Mouse (Mus musculus) hindbrain, embryonic 11.5 days (tissue): Measurements from ENCODE around the gene Hspb9. TPM values are rescaled to one million over a fixed set of nuclear protein-coding genes. Genes with fewer than 3 reads are reported as not detected.

Source experiments
- ATAC-seq: fragments of 200-750 bp; cut with Nextera tagmentation; 2 replicates; pipeline ENCODE4 v1.8.0; 2017; ENCODE audit warnings: mild to moderate bottlenecking, moderate TSS enrichment, moderate library complexity; ENCODE audit not compliant: low FRiP score
- DNase-seq: peaks from one replicate; pipeline ENCODE4 v3.0.0-alpha.2; 2015; ENCODE audit warnings: low spot score
- H3K27ac ChIP-seq: fragments of 300-500 bp; sonication (generic); 2 replicates; pipeline ENCODE4 v1.5.1; 2014; ENCODE audit warnings: mild to moderate bottlenecking, low read depth, low read length
- H3K27me3 ChIP-seq: fragments of 300-500 bp; sonication (generic); 2 replicates; pipeline ENCODE4 v1.6.1; 2014; ENCODE audit warnings: mild to moderate bottlenecking, low read length, moderate library complexity, mixed read lengths; ENCODE audit not compliant: control insufficient read depth, insufficient read depth
- H3K36me3 ChIP-seq: fragments of 300-500 bp; sonication (generic); 2 replicates; pipeline ENCODE4 v1.6.1; 2014; ENCODE audit warnings: mild to moderate bottlenecking, low read length, moderate library complexity, mixed read lengths; ENCODE audit not compliant: control insufficient read depth, insufficient read depth
- H3K4me1 ChIP-seq: fragments of 300-500 bp; sonication (generic); replicated peaks from 2 replicates; pipeline ENCODE4 v1.6.1; 2014; ENCODE audit warnings: low read length, mixed read lengths; ENCODE audit not compliant: control insufficient read depth, insufficient read depth
- H3K4me2 ChIP-seq: fragments of 300-500 bp; sonication (generic); replicated peaks from 2 replicates; pipeline ENCODE4 v1.6.1; 2014; ENCODE audit warnings: mild to moderate bottlenecking, low read depth, low read length
- H3K4me3 ChIP-seq: fragments of 300-500 bp; sonication (generic); 2 replicates; pipeline ENCODE4 v1.5.1; 2014; ENCODE audit warnings: low read depth, low read length
- H3K9ac ChIP-seq: fragments of 300-500 bp; sonication (generic); 2 replicates; pipeline ENCODE4 v1.6.1; 2014; ENCODE audit warnings: low read depth, low read length
- H3K9me3 ChIP-seq: fragments of 300-500 bp; sonication (generic); 2 replicates; pipeline ENCODE4 v1.6.1; 2016; ENCODE audit warnings: low read length; ENCODE audit not compliant: control insufficient read depth
- WGBS: fragments of 180-500 bp; shearing (Covaris S2); extraction: QIAGEN DNeasy Blood & Tissue Kit; methylation state at CpG from one replicate; pipeline ENCODE4 v1.1.7; 2014; 5-methylcytosine and 5-hydroxymethylcytosine counted together
- polyA plus RNA-seq: library from polyadenylated mRNA; unstranded; fragments of >200 nt; fragmentation: Nextera tagmentation; extraction: Ambion mirVana; gene quantifications from 2 replicates; pipeline ENCODE4 v1.2.1, GENCODE M21; 2014

Gene Hspb9
- polyA plus RNA-seq: 0.50 and 0.82 TPM in 2 replicates

GRCm38 (mm10) chr11:100713735-100714533 is at the start of gene Hspb9:
TSS of gene Hspb9 (plus strand) at chr11:100713850.
- peaks cover 7% of the 10 kb centered on the region; the same call in 1 of the 2 replicates for H3K36me3 ChIP-seq
- 3% methylated on average over 38 of the region's 38 CpGs for WGBS
- no peak for ATAC-seq

DNA sequence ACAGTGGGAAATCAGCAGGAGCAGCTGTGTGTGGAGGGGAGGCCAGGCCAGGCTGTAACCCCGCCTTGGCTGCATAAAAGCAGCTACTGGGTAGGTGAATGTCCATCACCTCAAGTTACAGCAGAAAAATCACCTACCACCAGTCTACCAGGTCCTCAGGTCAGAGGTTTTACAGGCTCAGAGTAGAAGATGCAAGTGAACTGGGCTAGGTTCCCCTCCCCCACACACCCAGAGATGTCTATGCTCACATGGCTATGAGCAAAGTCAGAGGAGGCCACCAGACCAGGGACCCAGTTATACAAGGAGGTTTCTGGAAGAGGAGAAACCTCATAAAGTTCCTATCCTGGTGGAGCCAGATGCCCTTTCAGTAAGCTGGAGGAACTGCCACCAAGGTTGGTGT is 42.6 kb upstream of the Hspb9 start:
- Histone ChIP-seq H3K27ac (no peak overlapping the region), H3K9me3 (no peaks in the 10 kb centered on the region), H3K4me3 (no peak overlapping the region), H3K27me3 (peaks cover 6% of the 10 kb centered on the region; the same call in 1 of the 2 replicates), H3K36me3 (no peaks in the 10 kb centered on the region), H3K4me1 (0 out of 2 replicates have a peak, but pooled peaks cover 3% of the 10 kb centered on the region), H3K4me2 (no peak overlapping the region), H3K9ac (no peak overlapping the region)
- DNase-seq: no peak
- no peak for ATAC-seq
- 63% methylated on average over 1 of the region's 1 CpGs for WGBS

More at GRCm38 (mm10) chr11:100713735-100714533, at the start of gene Hspb9:
- Histone ChIP-seq H3K27me3 (no peaks in the 10 kb centered on the region), H3K27ac (0 out of 2 replicates have a peak within 1 kb of the TSS, but pooled peaks have one; percentile 30), H3K4me1 (peaks cover 9% of the 10 kb centered on the region), H3K4me3 (peak within 1 kb of the TSS; percentile 21; the same call in 1 of the 2 replicates), H3K9ac (peak within 1 kb of the TSS; percentile 27), H3K4me2 (peak within 1 kb of the TSS; percentile 35), H3K9me3 (no peaks in the 10 kb centered on the region)
- DNase-seq: peak; percentile 64

GRCm38 (mm10) chr11:100671956-100672355 is 41.7 kb upstream of the Hspb9 start:
- peaks cover 6% of the 10 kb centered on the region; the same call in 1 of the 2 replicates for H3K27me3 ChIP-seq
- H3K27ac ChIP-seq: no peak overlapping the region
- DNase-seq (no peak), ATAC-seq (no peak)
- no peak overlapping the region for H3K4me2 ChIP-seq
- H3K9ac ChIP-seq: no peak overlapping the region
- 76% methylated on average over 2 of the region's 2 CpGs for WGBS
- H3K4me3 ChIP-seq: no peak overlapping the region
- no peaks in the 10 kb centered on the region for H3K9me3 ChIP-seq
- no peaks in the 10 kb centered on the region for H3K36me3 ChIP-seq
- H3K4me1 ChIP-seq: 0 out of 2 replicates have a peak, but pooled peaks cover 3% of the 10 kb centered on the region

DNA sequence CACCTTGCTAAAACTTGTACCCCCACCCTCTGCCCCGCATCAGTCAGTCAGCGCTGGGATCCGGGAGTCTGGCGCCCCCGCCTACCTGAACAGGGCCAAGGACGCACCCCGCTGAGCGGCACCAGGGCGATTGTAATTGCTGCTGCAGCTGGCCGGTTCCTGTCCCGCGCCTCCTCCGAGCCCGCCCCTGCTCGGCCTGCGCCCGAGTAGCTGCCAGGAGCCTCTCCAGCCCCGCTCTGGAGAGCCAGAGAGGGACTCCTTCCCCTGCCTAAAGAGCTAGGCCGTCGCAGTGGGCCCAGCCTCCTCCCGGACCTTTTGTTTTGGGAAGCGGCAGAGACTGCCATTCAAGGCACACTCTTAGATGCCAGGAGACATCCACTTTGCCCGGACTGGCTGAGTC is 40.5 kb upstream of the Hspb9 start:
- no peak for ATAC-seq
- peak overlapping the region; percentile 33 for H3K4me2 ChIP-seq
- peak overlapping the region; percentile 38 for H3K9ac ChIP-seq
- peak; percentile 37 for DNase-seq
- H3K27ac ChIP-seq: no peak overlapping the region
- H3K4me3 ChIP-seq: no peak overlapping the region
- H3K27me3 ChIP-seq: peaks cover 6% of the 10 kb centered on the region; the same call in 1 of the 2 replicates
- H3K9me3 ChIP-seq: no peaks in the 10 kb centered on the region
- H3K36me3 ChIP-seq: no peaks in the 10 kb centered on the region
- H3K4me1 ChIP-seq: 0 out of 2 replicates have a peak, but pooled peaks cover 3% of the 10 kb centered on the region
- WGBS: under 1% methylated on average over 23 of the region's 23 CpGs

GRCm38 (mm10) chr11:100677810-100678209 is 35.8 kb upstream of the Hspb9 start:
- 59% methylated on average over 7 of the region's 7 CpGs for WGBS
- 0 out of 2 replicates have a peak, but pooled peaks cover 3% of the 10 kb centered on the region for H3K4me1 ChIP-seq
- H3K4me2 ChIP-seq: no peak overlapping the region
- no peak for ATAC-seq
- no peak overlapping the region for H3K4me3 ChIP-seq
- 0 out of 2 replicates have a peak, but pooled peaks cover 3% of the 10 kb centered on the region for H3K27me3 ChIP-seq
- no peak for DNase-seq
- H3K9ac ChIP-seq: no peak overlapping the region
- H3K27ac ChIP-seq: no peak overlapping the region
- no peaks in the 10 kb centered on the region for H3K36me3 ChIP-seq
- no peaks in the 10 kb centered on the region for H3K9me3 ChIP-seq

DNA sequence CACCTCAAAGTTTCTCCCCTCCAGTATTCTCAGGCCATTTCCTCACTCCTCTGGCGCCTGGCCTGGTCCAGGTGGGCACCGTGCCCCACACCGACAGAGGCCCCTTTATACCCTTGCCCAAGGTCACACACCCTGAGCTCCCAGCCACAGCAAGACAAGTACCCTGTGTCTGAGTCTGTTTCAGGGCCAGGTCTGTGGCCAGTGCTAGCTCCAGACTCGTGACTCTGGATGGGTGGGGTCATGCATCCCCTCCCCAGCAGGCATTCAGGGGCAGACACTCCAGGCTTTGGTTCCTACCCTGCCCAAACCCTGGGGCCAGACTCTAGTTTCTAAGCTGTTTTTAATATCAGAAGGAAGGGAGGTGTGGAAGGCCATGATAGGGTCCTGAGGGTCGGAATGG is 31.8 kb upstream of the Hspb9 start:
- ATAC-seq: no peak
- 79% methylated on average over 5 of the region's 5 CpGs for WGBS
- Histone ChIP-seq H3K27ac (no peak overlapping the region), H3K4me1 (no peaks in the 10 kb centered on the region), H3K27me3 (no peaks in the 10 kb centered on the region), H3K9ac (no peak overlapping the region), H3K4me2 (no peak overlapping the region), H3K36me3 (no peaks in the 10 kb centered on the region), H3K4me3 (no peak overlapping the region), H3K9me3 (no peaks in the 10 kb centered on the region)
- DNase-seq: no peak

DNA sequence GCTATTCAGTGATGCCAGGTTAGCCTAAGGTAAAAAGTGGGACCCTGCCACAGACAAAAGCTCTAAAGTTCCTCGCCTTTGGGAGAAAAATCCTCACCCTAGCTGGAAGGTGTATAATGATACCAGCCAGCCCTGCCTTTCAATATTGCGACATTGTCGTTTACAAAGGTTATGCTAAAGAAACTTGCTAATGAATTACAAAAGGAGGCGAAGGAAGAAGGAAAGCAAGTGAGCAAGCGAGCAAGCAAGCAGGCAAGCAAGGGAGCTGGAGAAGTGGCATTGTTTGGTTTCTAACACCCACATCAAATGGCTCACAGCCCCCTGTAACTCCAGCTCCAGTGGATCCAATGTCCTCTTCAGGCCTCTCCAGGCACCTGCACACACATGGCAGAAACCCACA is 31.1 kb upstream of the Hspb9 start:
- DNase-seq (no peak), ATAC-seq (no peak)
- no peak overlapping the region for H3K4me3 ChIP-seq
- no peaks in the 10 kb centered on the region for H3K4me1 ChIP-seq
- H3K36me3 ChIP-seq: no peaks in the 10 kb centered on the region
- no peaks in the 10 kb centered on the region for H3K27me3 ChIP-seq
- H3K27ac ChIP-seq: no peak overlapping the region
- H3K9ac ChIP-seq: no peak overlapping the region
- WGBS: 64% methylated on average over 5 of the region's 5 CpGs
- H3K4me2 ChIP-seq: no peak overlapping the region
- no peaks in the 10 kb centered on the region for H3K9me3 ChIP-seq

GRCm38 (mm10) chr11:100684084-100684483 is 29.6 kb upstream of the Hspb9 start:
- ATAC-seq (no peak), DNase-seq (no peak)
- no peaks in the 10 kb centered on the region for H3K36me3 ChIP-seq
- H3K27me3 ChIP-seq: no peaks in the 10 kb centered on the region
- H3K9ac ChIP-seq: no peak overlapping the region
- H3K9me3 ChIP-seq: no peaks in the 10 kb centered on the region
- H3K4me3 ChIP-seq: no peak overlapping the region
- H3K27ac ChIP-seq: no peak overlapping the region
- 80% methylated on average over 2 of the region's 2 CpGs for WGBS
- H3K4me1 ChIP-seq: no peaks in the 10 kb centered on the region
- no peak overlapping the region for H3K4me2 ChIP-seq

DNA sequence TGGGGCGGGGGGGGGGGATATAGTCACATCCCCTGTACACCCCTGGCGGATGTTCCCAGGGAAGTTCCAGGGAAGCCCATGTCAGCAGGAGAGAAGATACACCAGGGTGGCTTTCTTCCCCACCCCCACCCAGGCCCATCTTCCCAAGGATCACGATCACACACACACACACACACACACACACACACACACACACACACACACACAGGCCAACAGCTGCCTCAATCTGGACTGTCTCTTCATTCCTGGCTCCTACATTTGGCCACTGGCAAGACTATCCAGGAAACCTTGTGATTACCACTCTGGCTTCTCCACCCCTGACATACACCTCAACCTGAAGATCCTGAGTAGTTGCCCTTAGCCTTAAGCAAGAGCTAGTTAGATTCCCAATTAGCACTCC is 28.3 kb upstream of the Hspb9 start:
- Histone ChIP-seq H3K4me1 (no peaks in the 10 kb centered on the region), H3K9me3 (no peaks in the 10 kb centered on the region), H3K36me3 (no peaks in the 10 kb centered on the region), H3K27me3 (no peaks in the 10 kb centered on the region), H3K9ac (no peak overlapping the region), H3K4me2 (no peak overlapping the region), H3K4me3 (no peak overlapping the region), H3K27ac (no peak overlapping the region)
- DNase-seq (no peak), ATAC-seq (no peak)
- 80% methylated on average over 1 of the region's 3 CpGs for WGBS
